Mouse (Mus musculus) Muller cell, postnatal 12 days (primary cell): ENCODE results near the gene Mlec.

Experiments
- DNase-seq: peaks from one replicate; pipeline ENCODE4 v3.0.0-alpha.2; 2015; ENCODE audit errors: inconsistent ontology term

Mlec gene

DNA sequence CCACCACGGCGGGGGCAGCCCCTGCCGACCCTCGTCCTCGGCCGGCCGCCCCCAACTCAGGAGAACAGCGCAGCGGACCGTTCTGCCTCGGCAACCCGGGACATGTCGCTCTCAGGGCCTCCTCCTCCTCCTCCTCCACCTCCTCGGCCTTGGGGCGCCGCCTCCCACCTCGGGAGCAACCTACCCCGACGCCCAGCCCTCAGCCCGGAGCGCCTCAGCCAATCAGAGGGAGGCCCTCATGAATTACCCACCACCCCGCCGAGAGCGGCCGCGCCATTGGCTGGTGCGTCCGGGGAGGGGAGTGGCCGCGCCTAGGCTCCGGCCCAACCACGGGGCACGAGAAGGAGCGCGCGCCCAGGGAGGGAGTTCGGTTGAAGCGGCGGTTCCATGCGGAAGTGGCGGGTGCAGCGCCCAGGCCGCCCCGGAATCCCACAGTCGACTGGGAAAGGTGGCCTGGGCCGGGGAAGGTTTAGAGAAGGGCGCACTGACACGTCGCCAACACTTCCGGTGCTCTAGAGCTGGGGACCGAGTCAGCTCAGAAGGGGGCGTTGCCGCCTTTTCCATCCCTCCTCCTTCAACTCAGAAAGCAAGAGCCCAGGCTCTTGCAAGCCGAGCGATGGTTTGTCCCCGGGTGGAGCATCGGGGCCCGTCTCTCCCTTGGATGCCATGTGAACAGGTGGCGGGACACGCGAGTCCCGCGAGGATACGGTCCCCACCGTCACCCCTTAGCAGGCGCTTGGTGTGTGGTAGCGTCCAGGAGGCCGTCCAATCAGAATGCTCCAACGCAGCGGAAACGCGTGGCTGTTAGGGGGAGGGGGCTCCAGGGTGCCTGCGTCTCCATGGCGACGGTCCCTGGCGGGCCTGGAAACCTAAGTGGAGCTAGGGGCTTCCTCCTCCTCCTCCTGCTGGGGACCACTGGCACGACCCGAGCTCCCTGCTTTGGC, at the start of gene Mlec:
TSS of gene Mlec (minus strand) at position 140 of the 944 bp plus-strand sequence.
- peak; percentile 100 for DNase-seq

DNA sequence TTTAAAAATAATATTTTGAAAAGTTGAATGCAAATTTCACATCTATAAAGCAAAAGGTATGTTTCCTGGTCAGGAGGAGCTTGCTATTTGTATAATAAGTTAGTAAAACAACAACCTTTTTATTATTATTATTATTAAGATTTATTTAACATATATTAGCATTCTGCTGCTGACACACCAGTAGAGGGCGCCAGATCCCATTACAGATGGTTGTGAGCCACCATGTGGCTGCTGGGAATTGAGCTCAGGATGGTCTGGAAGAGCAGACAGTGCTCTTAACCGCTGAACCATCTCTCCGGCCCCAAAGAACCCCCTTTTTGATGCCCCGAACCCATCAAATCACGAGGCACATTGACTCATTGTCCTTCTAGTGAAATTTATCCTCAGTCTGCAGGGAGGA, 49.3 kb upstream of the Mlec start:
- no peak for DNase-seq

DNA sequence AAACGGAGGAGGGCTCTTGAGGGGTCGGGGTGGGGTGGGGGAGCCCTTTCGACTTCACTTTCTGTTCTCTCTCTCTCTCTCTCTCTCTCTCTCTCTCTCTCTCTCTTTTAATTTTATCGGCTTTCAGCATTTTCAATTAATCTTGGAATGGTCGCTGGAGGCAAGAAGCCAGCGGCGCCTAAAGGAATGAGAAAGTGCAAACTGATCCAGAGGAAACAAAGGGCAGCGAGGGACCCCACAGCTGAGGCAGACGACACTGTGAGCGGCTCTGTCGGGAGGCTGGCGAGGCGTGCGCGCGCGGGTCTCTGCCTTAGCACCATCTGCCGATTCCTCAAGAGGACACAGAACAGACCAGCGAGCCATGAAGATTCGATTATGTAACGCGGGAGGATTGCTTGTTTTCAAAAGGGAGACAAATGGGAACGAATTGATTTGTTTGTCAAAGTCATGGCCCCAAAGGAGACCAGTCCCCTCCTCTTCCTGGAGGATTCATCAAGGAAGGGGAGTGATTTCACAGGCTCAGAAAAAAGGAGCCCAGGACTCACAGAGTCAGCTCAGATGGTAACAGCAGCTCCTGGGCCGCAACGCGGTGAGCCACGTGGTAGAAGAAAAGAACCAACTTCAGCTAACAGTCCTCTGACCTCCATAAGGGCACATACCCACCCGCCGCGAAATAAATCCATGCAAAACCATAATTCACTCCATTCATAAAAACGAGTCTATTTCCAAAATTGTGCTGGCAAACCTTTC, 46.8 kb upstream of the Mlec start:
- peak; percentile 67 for DNase-seq

DNA sequence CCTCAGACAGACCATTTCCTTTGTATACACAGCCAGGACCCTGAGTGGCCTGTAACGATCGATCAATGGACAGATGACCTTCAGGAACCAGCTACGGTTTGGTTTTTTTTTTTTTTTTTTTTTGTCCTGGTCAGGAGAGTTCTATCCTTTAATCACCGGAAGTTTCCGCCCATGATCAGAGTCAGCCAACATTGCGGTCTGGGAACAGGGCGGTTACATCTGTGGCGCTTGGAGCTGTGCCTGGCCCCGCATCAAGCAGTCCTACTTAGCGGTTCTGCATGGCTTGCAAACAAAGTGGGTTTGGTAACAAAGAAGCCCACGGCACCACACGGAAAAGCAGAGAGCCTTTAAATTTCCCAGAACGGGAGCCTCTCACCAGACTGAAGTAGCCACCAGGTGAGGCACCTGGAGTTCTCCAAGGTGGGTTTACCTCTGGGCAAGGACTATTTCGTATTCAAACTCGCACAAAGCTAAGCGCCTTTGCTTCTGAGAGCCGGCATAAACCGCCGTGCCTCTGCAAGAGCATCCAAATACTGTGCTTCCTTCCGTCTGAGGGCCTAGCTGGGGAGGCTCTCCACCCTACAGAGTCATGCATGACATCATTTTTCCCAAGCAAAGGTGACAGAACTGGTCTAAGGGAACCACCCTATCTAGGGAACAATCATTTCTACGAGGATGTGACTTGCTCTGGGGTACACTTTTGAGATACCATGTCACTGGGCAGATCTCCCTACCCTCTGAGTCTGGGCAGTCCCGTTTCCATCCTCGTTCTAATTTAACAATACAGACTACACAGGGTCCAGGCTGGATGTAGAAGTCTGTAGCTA, 46.0 kb upstream of the Mlec start:
- DNase-seq, result peak; percentile 40

DNA sequence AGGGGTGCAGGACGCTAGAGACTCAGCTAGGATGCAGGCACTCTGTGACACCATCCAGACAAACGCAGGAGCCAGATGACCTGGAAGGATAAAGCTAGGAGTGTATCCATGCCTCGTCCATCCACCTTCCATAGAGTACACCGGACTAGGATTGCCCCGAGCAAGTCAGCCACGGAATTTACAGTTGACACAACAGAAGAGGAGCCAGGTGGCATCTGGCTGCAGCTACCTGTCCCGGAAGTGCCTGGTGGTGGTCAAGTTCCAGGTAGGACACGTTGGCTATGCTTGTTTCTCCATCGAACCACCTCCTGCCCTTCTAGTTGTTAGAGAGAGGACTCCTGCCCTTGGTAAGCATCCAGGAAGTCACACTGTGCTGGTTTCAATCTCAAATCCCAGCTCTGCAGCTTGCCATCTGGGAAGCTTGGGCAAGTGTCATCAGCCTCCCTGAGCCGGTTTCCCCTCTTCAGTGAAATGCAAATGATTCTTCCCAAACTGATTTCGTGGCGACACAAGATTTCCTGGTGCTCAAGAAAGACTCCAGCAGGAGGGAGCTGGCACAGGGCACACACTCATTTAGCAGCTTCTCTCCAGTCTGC, 36.7 kb upstream of the Mlec start:
- DNase-seq, result no peak

DNA sequence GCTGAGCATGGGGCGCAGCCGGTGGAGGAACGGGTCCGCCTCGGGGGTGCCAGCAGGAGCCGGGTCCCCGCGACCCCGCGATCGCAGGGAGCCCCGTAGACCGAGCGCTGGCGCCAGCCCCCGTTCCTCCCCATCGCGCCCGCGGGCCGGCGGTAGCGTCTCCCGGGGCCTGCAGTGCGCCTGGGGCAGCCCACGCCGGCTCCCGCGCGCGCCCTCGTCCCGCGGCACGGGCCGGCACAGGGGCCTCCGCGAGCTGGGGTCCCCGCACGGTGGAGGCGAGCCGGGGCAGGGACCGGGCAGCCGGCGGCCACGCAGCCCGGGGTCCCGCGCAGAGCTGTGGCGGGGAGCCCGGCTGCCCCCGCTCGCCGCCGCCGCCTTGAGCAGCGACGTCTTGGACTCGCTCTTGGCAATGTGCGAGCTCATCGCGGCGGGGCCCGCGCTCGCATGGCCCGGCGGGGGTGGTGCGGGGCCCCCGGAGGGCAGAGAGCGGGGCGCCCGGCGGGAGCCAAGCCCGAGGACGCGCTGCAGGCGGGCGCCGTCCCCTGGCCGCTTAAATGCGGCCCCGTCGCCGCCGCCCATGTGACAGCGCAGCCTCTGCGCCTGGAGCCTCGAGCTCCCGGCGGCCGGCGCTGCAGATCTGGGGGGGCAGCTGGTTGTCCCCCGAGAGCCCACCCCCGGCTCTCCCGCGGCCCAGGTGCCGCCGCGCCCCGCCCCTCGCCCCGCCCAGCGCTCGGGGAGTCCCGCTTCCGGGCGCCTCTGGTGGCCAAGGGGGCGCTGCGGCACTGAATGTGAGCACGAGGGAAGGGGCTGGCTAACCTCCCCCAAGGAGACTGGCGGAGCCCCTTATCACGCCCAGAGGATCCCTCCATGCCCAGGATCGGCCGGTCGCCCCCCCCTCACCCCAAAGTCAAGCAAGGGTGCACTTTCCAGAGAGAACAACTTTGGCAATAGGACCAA, 36.0 kb upstream of the Mlec start, which contains the start of gene Cabp1:
TSS of gene Cabp1 (minus strand) at position 713 of the 957 bp plus-strand sequence.
- DNase-seq, result peak; percentile 41

DNA sequence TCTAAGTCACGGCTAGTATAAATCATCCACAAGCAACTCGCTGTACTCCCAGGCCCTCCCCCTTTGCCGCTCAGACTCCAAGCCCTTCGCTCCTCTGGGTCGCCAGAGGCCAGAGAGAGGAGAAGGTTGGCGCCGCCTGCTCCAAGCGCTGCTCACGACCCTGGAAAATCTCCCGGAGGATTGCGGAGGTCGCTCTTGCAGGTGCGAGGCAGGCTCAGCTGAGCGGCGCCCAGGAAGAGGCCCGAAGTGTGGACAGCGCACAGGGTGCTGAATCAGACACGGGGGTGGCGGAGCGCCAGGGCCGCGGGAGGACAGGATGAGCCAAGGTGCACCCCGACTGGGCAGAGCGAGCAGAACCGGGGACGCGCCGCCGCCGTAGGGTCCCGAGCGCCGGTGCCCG, 35.2 kb upstream of the Mlec start:
- peak; percentile 77 for DNase-seq

DNA sequence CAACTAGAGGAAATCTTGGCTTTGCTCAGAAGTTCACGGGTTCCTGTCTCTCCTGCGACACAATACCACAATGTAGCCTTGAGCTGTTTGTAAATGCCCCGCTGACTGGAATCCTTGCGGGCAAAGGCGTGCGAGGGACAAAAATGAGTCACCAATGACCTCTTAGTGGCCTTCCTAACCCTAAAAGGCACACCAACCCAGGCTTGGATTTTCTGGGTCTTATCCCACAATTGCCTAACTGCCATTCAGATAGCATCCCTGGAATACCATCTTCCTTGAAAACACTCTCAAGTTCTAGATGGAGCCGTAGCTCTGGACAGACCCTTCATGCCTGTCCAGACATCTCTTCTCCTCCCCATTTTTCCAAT, 34.8 kb upstream of the Mlec start:
- no peak for DNase-seq

DNA sequence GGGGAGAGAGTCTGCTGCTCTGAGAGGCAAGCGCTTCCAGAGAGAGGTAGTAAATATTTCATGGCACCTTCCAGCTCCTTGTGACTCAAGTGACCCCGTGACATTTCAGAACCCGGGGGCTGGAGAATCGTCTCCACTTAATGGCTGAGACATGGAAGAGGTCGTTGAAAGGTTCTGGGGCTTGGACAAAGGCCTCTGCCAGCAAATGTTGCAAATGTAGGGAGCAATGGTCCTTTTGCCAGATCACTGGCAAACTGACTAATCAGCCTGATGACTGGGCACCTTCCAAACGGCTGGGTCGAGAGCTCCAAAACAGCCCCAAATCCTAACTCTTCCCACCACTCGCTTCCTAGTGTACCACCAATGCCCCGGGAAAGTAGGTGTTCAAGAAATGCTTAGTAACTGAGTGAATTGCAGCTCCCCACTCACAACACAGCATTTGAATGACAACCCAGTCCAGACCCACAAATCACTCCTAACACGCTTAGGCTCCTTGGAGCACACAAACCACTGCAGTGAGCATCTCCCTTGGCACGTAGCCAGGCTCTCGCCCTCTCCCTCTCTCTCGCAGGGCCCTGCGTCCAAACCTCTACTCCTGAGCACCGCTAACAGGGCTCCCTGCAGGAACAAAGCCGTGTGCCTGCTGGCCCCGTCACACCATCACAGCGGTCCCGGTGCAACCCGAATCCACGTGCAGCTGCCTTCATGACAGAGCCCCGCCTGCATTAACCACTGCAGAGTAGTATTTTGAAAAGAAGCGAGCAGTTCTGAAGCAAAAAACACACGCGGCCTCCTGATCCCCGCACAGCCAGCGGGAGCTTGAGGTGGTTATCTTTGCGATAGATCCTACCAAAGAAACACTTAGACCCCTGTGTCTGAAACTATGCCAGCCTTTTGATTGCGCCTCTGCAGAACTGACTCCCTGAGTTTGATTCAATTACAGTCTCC, 34.2 kb upstream of the Mlec start:
- DNase-seq, result no peak

DNA sequence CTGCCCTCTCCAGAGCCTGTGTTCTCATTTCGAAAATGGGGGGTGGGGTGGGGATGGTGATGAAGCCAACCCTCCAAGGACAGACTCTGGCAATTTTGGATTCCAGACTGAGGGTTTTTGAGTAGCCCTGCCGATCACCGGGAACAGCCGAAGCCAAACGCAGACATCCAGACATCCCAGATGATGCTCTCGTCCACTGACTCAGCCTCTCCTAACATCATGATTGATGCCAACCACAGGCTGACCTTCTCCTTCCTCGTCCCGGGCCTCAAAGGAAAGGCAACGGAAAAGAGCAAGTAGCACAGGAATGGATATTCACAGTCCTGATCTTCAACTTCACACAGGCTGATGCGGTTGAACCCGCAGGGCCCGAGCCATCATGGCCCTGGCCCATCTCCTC, 32.1 kb upstream of the Mlec start:
- DNase-seq, result no peak

DNA sequence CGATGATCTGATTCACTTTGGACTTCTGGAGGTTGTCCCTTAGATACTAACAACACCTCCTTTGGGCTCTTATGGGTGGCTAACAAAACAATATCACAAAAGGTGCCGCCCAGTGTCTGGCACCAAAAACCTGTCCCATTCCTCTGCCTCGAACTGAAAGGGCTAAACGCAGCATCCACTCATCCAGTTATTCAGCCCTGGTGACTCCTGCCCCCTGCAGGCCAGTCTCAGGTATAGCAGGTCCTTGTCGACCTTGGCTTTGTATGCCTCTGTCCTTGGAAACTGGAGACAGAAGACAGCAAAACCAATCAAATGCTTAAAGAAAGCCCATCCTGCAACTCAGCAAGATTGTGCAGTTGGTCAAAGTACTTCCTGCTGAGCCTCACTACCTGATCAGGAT, 30.8 kb upstream of the Mlec start:
- no peak for DNase-seq

DNA sequence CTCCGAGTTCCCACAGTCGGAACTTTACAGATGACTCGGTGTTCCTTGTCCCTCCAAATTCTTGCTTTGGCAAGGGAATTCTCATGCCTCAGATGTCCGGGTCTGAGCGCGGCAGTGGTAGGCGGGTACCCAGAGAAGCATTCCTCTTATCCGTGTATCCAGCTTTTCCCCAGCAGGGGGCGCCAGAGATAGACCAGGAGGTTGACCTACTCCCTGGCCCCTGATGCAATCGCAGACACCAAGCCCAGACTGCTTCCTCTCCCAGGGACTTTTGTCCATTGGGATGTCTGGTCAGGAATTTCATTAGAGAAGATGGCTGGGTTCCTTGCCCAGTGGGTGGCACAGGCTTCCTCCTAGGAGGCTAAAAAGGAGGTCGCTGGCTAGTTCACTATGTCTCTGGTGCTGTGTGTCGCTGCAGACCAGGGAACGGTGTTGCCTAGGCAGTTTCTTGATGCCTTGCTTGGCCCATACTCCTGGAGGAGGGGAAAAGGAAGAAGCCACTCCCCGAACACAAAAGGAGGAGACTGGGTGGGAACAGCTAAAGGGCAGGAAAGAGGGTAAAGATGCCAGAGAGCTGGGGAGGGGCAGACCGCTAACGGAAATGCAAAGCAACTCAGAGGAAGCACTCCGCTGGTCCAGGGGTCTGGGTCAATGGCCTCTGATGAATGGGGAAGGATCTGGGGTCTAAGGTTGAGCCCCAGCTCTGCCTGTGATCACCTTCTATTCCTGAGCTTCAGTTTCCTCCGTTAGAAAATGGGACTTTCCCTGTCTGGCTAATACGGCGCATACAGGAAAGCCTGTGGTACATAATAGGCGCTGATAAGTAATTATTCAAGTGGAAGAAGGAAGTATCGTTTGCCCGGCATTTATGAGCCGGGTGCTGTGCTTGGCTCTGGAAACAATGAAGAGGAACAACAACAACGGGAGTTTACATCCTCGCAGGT, 29.5 kb upstream of the Mlec start:
- peak; percentile 92 for DNase-seq

DNA sequence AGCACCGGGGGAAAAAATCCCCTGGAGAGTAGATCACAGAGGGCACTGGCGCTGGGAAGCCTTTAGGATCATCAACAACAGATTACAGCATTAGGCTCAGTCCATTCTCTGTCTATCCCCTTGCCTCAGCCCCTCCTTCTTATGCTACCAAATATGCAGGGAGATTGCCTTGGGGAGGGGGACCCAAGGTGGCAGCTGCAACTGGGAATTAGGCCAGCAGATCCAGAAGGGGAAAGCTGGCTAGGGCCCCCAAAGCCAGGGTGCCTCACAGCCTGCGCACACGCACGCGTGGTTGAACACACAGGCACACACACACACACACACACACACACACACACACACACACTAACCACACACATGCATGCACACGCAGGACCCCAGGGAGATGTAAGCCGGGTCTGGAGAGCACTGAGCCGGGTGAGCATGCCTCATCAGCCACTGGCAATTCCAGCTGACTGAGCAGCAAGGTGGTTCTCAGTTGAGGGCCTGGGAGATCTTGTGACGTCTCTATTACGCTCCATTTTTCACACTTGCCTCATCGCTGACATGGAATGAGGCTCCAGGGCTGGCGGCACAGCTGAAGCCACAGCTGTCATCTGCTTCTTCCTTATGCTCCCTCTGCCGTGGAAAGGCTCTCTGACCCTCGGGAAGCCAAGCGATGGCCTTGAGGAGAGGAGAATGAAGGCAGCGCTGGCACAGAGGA, 28.5 kb upstream of the Mlec start:
- DNase-seq, result peak; percentile 67

DNA sequence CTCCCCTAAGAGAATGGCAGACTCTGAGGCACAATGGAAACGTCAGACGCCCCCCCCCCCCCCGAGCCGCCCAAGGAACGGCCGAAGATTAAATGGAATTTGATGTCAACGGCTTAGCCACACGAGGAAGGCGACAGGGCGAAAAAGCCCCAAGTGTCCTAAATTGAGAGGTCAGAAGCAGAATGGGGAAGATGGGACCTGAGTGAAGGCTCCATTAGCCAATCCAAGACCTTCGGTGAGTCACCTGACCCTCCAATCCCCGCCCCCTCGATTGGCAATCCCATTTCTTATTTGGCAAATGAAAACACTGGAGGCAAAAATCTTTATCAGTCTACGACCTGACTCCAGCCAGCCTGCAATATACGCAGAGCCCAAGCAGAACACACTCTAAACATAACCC, 26.7 kb upstream of the Mlec start:
- DNase-seq, result peak; percentile 82

DNA sequence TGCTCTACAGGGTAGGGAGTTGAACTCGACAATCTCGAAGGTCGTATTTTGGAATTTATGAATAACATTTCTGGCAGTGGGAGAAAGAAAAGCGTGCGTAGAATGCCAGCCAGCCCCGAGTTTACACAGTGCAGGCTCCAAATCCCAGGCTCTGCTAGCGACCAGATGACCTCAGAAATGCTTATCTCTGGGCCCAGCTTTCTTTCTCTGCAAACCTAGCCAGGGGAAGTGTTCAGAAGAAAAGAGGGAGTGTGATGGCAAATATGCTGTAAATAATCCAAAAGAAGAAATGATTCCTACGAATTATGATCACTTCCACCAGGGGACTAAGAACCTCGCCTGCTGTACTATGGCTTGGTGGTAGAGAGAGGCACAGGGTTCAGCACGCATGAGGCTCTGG, 25.5 kb upstream of the Mlec start:
- no peak for DNase-seq

DNA sequence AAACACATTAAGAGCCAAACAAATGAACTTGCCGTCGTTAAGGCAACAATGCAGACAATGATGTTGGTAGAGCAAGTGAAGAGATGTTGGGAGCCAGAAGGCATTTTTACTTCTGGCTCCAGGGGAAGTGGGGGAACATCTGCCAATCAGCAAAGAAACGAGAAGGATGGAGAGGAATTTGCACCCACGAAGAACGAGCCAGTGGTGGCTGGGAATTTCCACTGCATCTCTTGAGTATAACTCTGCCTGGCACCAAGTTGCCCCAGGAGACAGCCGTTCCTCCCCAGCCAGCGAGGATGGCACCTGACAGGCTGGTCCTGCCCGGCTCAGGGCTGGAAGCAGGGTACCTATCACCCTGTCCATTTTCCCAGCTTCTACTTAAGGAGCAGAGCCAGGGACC, 24.9 kb upstream of the Mlec start:
- DNase-seq, result no peak

DNA sequence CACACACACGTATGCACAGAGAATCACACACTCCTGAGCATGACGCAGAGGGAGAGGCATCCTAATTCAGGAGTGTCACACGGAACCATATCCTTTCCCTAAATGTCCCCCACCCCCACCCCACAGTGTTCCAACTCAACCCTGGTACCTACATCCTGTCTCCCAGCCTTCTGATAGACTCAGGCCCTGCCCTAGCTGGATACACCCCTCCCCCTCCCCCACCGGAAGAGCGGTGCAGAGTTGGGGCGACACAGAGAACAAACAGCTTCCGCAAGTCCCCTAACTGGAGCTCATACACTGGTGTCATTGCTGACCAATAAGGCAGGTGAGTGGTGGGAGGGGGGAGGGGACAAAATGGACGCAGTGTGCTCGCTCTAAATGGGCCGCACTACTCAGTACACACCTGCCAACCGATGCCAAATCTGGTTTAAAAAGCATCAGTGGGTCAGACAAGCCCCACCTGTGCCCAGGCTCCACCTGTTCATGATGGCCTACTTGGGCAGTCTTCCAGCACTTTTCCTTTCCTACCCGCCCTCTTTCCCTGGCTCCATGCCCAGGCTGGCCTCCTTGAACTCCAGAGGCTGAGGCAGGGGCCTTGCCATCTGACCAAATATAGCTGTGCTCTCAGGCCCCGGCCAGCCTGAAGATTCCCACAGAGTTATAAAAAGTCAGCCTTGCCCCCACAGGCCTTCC, 23.4 kb upstream of the Mlec start:
- no peak for DNase-seq
